Mouse (Mus musculus): ENCODE results near the gene Slc26a6.

- TF ChIP-seq CTCF (IDR thresholded peaks at IDR 0.05; ENCODE audit: borderline replicate concordance, extremely low read depth, insufficient read depth, insufficient read length) (no peak), POLR2A (IDR thresholded peaks at IDR 0.05; ENCODE audit: borderline replicate concordance, extremely low read depth, insufficient read depth, insufficient read length, poor library complexity, severe bottlenecking) (no peak)
Observed at GRCm38 (mm10) chr9:108949967-108950728, 97.1 kb downstream of the Slc26a6 start.
